Mouse (Mus musculus) kidney, embryonic 14.5 days (tissue): ENCODE data around the gene Zbtb43. TPM values are rescaled to one million over a fixed set of nuclear protein-coding genes. Genes with fewer than 3 reads are reported as not detected.

ENCODE experiments used
- ATAC-seq: fragments of 200-750 bp; cut with Nextera tagmentation; 2 replicates; pipeline ENCODE4 v1.8.0; 2017; ENCODE audit warnings: moderate number of reproducible peaks, mild to moderate bottlenecking, moderate TSS enrichment, moderate library complexity; ENCODE audit not compliant: low FRiP score, low TSS enrichment
- H3K27ac ChIP-seq: fragments of 300-500 bp; sonication (generic); 2 replicates; pipeline ENCODE4 v1.5.1; 2014; ENCODE audit warnings: low read depth, mild to moderate bottlenecking, low read length, moderate library complexity, mixed read lengths
- H3K27me3 ChIP-seq: fragments of 300-500 bp; sonication (generic); 2 replicates; pipeline ENCODE4 v1.6.1; 2014; ENCODE audit warnings: mild to moderate bottlenecking, low read length; ENCODE audit not compliant: control insufficient read depth, insufficient read depth
- H3K36me3 ChIP-seq: fragments of 300-500 bp; sonication (generic); 2 replicates; pipeline ENCODE4 v1.6.1; 2014; ENCODE audit warnings: low read length, mixed read lengths; ENCODE audit not compliant: control insufficient read depth, insufficient read depth
- H3K4me1 ChIP-seq: fragments of 300-500 bp; sonication (generic); 2 replicates; pipeline ENCODE4 v1.6.1; 2014; ENCODE audit warnings: low read length, mixed read lengths; ENCODE audit not compliant: control insufficient read depth, insufficient read depth
- H3K4me2 ChIP-seq: fragments of 300-500 bp; sonication (generic); replicated peaks from 2 replicates; pipeline ENCODE4 v1.6.1; 2014; ENCODE audit warnings: low read depth, mild to moderate bottlenecking, low read length
- H3K4me3 ChIP-seq: fragments of 300-500 bp; sonication (generic); 2 replicates; pipeline ENCODE4 v1.5.1; 2014; ENCODE audit warnings: mild to moderate bottlenecking, low read length
- H3K9ac ChIP-seq: fragments of 300-500 bp; sonication (generic); 2 replicates; pipeline ENCODE4 v1.6.1; 2014; ENCODE audit warnings: low read depth, mild to moderate bottlenecking, low read length, moderate library complexity
- H3K9me3 ChIP-seq: fragments of 300-500 bp; sonication (generic); 2 replicates; pipeline ENCODE4 v1.6.1; 2016; ENCODE audit warnings: low read length; ENCODE audit not compliant: control insufficient read depth
- WGBS: fragments of 180-500 bp; shearing (Covaris S2); extraction: QIAGEN DNeasy Blood & Tissue Kit; methylation state at CpG from one replicate; pipeline ENCODE4 v1.1.7; 2014; 5-methylcytosine and 5-hydroxymethylcytosine counted together
- polyA plus RNA-seq: library from polyadenylated mRNA; unstranded; fragments of >200 nt; fragmentation: Nextera tagmentation; extraction: Ambion mirVana; gene quantifications from 2 replicates; pipeline ENCODE4 v1.2.1, GENCODE M21; 2014

Zbtb43 gene
- polyA plus RNA-seq, 1 experiment from 2014 or later: 25.5 TPM

DNA sequence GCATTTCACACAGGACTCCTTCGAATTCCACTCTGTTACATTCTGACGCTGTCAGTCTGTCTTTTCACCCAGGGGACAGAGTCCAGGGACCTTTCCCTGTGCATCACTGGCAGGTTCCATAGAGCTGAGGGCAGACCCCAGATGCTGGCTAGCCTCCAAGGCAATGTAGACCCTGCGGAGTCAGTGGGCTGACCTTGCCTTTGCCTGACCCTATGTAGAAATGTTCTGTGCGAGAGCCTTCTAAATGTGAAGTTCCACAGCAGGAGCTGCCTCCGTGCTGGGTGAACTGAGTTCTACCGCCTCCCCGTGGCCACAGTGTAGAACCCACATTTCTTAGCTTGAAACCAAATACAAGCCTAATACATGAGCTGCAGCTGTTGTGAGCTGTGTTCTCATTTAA lies 66.1 kb downstream of the Zbtb43 start:
- Histone ChIP-seq H3K9me3 (no peaks in the 10 kb centered on the region), H3K27ac (no peak overlapping the region), H3K9ac (no peak overlapping the region), H3K4me1 (peaks cover 3% of the 10 kb centered on the region; the same call in 1 of the 2 replicates), H3K27me3 (no peaks in the 10 kb centered on the region), H3K36me3 (peaks cover 4% of the 10 kb centered on the region; the same call in 1 of the 2 replicates), H3K4me2 (no peak overlapping the region), H3K4me3 (no peak overlapping the region)
- no peak for ATAC-seq
- 34% methylated on average over 7 of the region's 7 CpGs for WGBS

DNA sequence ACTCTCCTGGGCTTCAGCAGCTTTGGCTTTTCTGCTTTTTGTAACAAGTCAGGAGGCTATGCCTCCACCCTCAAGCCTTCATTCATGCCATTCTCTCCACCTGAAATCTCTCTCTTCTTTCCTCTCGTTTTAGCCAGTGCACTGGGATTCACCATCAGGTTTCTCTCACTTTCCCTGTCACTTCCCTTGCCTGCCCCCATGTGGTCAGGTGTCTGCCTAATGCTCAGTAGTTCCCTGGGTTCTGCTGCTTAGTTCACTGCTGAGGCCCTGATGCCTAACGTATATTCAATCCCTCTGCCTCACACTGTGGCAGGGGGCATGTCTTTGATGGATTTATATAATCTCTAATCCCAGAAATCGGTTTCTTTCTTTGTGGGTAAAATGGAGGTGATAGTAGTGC lies 67.1 kb downstream of the Zbtb43 start:
- H3K27me3 ChIP-seq: no peaks in the 10 kb centered on the region
- H3K4me3 ChIP-seq: no peak overlapping the region
- 34% methylated on average over 3 of the region's 3 CpGs for WGBS
- no peak for ATAC-seq
- no peak overlapping the region for H3K27ac ChIP-seq
- peaks cover under 1% of the 10 kb centered on the region; the same call in 1 of the 2 replicates for H3K36me3 ChIP-seq
- no peaks in the 10 kb centered on the region for H3K9me3 ChIP-seq
- H3K4me2 ChIP-seq: no peak overlapping the region
- peaks cover 3% of the 10 kb centered on the region; the same call in 1 of the 2 replicates for H3K4me1 ChIP-seq
- H3K9ac ChIP-seq: no peak overlapping the region

DNA sequence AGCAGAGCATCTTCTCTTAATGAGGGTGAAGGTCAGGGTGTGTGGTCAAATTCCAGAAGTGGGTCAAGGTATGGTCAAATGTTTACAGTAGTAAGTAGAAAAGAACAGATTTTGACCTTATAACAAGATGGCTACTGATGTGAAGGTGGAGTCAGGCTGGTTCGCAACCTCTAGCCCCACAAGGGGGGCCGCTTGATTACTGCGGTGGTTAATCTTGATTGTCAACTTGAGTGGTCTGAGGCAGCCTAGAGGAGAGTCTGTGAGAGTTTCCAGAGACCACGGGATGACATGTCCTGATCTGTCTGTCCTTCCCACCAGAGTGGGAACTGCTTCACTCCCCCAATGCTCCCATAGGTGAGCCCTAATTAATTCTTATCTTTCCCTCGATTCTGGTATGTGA lies 67.8 kb downstream of the Zbtb43 start:
- WGBS: 70% methylated on average over 5 of the region's 5 CpGs

More for the DNA sequence above, 67.8 kb downstream of the Zbtb43 start:
- Histone ChIP-seq H3K36me3 (no peaks in the 10 kb centered on the region), H3K27ac (no peak overlapping the region), H3K4me1 (peaks cover 3% of the 10 kb centered on the region; the same call in 1 of the 2 replicates), H3K9ac (no peak overlapping the region), H3K4me2 (no peak overlapping the region), H3K9me3 (no peaks in the 10 kb centered on the region), H3K4me3 (no peak overlapping the region), H3K27me3 (no peaks in the 10 kb centered on the region)
- ATAC-seq: no peak

Other genes starting within 250 kb of the Zbtb43 start
- gene Ralgps1, start 97.1 kb downstream of the Zbtb43 start, polyA plus RNA-seq: 4.8 and 7.9 TPM in 2 replicates
- 3.5 and 8.1 TPM in 2 replicates for gene Zbtb34, start 37.2 kb downstream of the Zbtb43 start, polyA plus RNA-seq
- gene Lmx1b, start 172.0 kb upstream of the Zbtb43 start, polyA plus RNA-seq: 1.9 and 2.2 TPM in 2 replicates